Mouse (Mus musculus) stomach, embryonic 16.5 days (tissue): ENCODE measurements around the gene Gm20517. TPM values are rescaled to one million over a fixed set of nuclear protein-coding genes. Genes with fewer than 3 reads are reported as not detected.
"Not testable (repeated sequence)": the region's sequence is repeated elsewhere in the genome, so short reads cannot be mapped to it uniquely, and the experiment has no call there.

Experiments
- ATAC-seq: fragments of 200-750 bp; cut with Nextera tagmentation; 2 replicates; pipeline ENCODE4 v1.8.0; 2017; ENCODE audit warnings: moderate number of reproducible peaks, moderate TSS enrichment; ENCODE audit not compliant: insufficient read depth, low FRiP score
- H3K27ac ChIP-seq: fragments of 300-500 bp; sonication (generic); 2 replicates; pipeline ENCODE4 v1.5.1; 2014; ENCODE audit warnings: low read length
- H3K27me3 ChIP-seq: fragments of 300-500 bp; sonication (generic); 2 replicates; pipeline ENCODE4 v1.6.1; 2014; ENCODE audit warnings: low read length, control low read depth, mixed read lengths; ENCODE audit not compliant: control insufficient read depth, insufficient read depth
- H3K36me3 ChIP-seq: fragments of 300-500 bp; sonication (generic); 2 replicates; pipeline ENCODE4 v1.6.1; 2014; ENCODE audit warnings: low read length; ENCODE audit not compliant: control insufficient read depth, insufficient read depth
- H3K4me1 ChIP-seq: fragments of 300-500 bp; sonication (generic); 2 replicates; pipeline ENCODE4 v1.6.1; 2014; ENCODE audit warnings: low read length, control low read depth, mixed read lengths; ENCODE audit not compliant: control insufficient read depth, insufficient read depth
- H3K4me2 ChIP-seq: fragments of 300-500 bp; sonication (generic); 2 replicates; pipeline ENCODE4 v1.6.1; 2014; ENCODE audit warnings: low read depth, low read length, mixed read lengths
- H3K4me3 ChIP-seq: fragments of 300-500 bp; sonication (generic); replicated peaks from 2 replicates; pipeline ENCODE4 v1.5.1; 2014; ENCODE audit warnings: mild to moderate bottlenecking, low read length
- H3K9ac ChIP-seq: fragments of 300-500 bp; sonication (generic); 2 replicates; pipeline ENCODE4 v1.6.1; 2014; ENCODE audit warnings: low read length
- H3K9me3 ChIP-seq: fragments of 300-500 bp; sonication (generic); replicated peaks from 2 replicates; pipeline ENCODE4 v1.6.1; 2016; ENCODE audit warnings: low read length, control low read depth; ENCODE audit not compliant: control insufficient read depth
- WGBS: fragments of 180-500 bp; shearing (Covaris S2); extraction: QIAGEN DNeasy Blood & Tissue Kit; methylation state at CpG from one replicate; pipeline ENCODE4 v1.1.7; 2014; 5-methylcytosine and 5-hydroxymethylcytosine counted together
- polyA plus RNA-seq: library from polyadenylated mRNA; unstranded; fragments of >200 nt; fragmentation: Nextera tagmentation; extraction: Ambion mirVana; gene quantifications from 2 replicates; pipeline ENCODE4 v1.2.1, GENCODE M21; 2015

Gene Gm20517
- polyA plus RNA-seq, 1 experiment from 2014 or later: 0.89 TPM

GRCm38 (mm10) chr17:47617605-47618307, 6.4 kb downstream of the Gm20517 start:
- ATAC-seq: no peak
- H3K36me3 ChIP-seq: peaks cover 9% of the 10 kb centered on the region; the same call in 1 of the 2 replicates
- no peaks in the 10 kb centered on the region for H3K9me3 ChIP-seq
- H3K9ac ChIP-seq: no peak overlapping the region
- WGBS: 93% methylated on average over 9 of the region's 9 CpGs
- no peak overlapping the region for H3K4me2 ChIP-seq
- no peaks in the 10 kb centered on the region for H3K27me3 ChIP-seq
- H3K4me3 ChIP-seq: no peak overlapping the region
- H3K4me1 ChIP-seq: peaks cover 3% of the 10 kb centered on the region
- no peak overlapping the region for H3K27ac ChIP-seq

DNA sequence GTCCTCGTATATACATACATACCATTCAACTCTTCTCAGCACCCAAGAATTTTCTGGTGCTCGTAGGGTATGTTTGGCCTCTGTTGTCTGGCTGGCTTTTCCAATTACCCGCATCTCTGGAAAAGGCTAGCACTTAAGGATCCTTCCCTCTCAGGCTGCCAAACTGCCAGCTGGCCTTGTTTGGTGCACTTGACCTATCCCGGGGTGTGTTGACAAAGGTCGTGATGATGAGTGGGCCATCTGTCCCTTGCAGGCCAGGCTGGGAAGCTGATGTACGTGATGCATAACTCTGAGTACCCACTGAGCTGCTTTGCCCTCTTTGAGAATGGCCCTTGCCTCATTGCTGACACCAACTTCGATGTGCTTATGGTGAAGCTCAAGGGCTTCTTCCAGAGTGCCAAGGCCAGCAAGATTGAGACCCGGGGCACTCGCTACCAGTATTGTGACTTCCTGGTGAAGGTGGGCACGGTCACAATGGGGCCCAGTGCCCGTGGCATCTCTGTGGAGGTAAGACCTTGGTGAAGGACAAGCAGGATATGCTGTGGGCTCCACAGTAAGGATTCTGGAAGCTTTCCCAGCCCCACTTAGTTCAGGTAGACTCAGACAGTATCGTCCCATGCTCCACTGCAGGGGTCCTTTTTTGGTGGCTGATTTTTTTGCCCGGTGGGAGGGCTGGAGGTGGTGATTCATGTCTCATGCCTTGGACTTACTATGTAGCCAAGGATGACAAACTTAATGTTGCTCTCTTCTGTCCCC, 7.3 kb downstream of the Gm20517 start:
- H3K4me3 ChIP-seq: no peak overlapping the region
- H3K9me3 ChIP-seq: no peaks in the 10 kb centered on the region
- H3K27ac ChIP-seq: no peak overlapping the region
- ATAC-seq: no peak
- WGBS: 84% methylated on average over 13 of the region's 13 CpGs
- no peaks in the 10 kb centered on the region for H3K4me1 ChIP-seq
- no peak overlapping the region for H3K9ac ChIP-seq
- no peaks in the 10 kb centered on the region for H3K27me3 ChIP-seq
- peaks cover 17% of the 10 kb centered on the region for H3K36me3 ChIP-seq
- no peak overlapping the region for H3K4me2 ChIP-seq

GRCm38 (mm10) chr17:47622912-47623554, 11.6 kb downstream of the Gm20517 start:
- WGBS: 95% methylated on average over 14 of the region's 14 CpGs
- peaks cover 20% of the 10 kb centered on the region for H3K36me3 ChIP-seq

DNA sequence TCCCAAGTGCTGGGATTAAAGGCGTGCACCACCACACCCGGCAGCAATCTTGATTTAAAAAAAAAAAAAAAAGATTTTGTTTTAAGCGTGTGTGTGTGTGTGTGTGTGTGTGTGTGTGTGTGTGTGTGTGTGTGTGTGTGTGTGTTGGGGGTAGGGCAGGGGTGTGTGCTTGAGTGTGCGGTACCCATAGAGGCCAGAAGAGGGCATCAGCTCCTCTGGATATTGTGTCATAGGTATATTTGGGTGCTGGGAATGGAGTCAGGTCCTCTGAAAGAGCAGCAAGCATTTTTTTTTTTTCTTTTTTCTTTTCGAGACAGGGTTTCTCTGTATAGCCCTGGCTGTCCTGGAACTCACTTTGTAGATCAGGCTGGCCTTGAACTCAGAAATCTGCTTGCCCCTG, 13.2 kb downstream of the Gm20517 start:
- not testable (repeated sequence) for H3K27ac ChIP-seq, ATAC-seq, H3K27me3 ChIP-seq, H3K4me2 ChIP-seq, H3K4me3 ChIP-seq, H3K4me1 ChIP-seq, H3K9ac ChIP-seq, H3K9me3 ChIP-seq
- H3K36me3 ChIP-seq: peaks cover 15% of the 10 kb centered on the region
- WGBS: 100% methylated on average over 4 of the region's 5 CpGs

More at GRCm38 (mm10) chr17:47622912-47623554, 11.6 kb downstream of the Gm20517 start:
- no peak overlapping the region for H3K4me2 ChIP-seq
- H3K4me3 ChIP-seq: no peak overlapping the region
- H3K9ac ChIP-seq: no peak overlapping the region
- no peaks in the 10 kb centered on the region for H3K4me1 ChIP-seq
- no peaks in the 10 kb centered on the region for H3K9me3 ChIP-seq
- H3K27ac ChIP-seq: no peak overlapping the region
- ATAC-seq: no peak
- no peaks in the 10 kb centered on the region for H3K27me3 ChIP-seq

GRCm38 (mm10) chr17:47625088-47625487, 13.7 kb downstream of the Gm20517 start:
- ATAC-seq: no peak
- H3K27ac ChIP-seq: no peak overlapping the region
- peaks cover 15% of the 10 kb centered on the region for H3K36me3 ChIP-seq
- no peak overlapping the region for H3K9ac ChIP-seq
- H3K9me3 ChIP-seq: no peaks in the 10 kb centered on the region
- no peak overlapping the region for H3K4me3 ChIP-seq
- WGBS: 92% methylated on average over 2 of the region's 2 CpGs
- no peaks in the 10 kb centered on the region for H3K27me3 ChIP-seq
- H3K4me1 ChIP-seq: peaks cover 3% of the 10 kb centered on the region; the same call in 1 of the 2 replicates
- no peak overlapping the region for H3K4me2 ChIP-seq

DNA sequence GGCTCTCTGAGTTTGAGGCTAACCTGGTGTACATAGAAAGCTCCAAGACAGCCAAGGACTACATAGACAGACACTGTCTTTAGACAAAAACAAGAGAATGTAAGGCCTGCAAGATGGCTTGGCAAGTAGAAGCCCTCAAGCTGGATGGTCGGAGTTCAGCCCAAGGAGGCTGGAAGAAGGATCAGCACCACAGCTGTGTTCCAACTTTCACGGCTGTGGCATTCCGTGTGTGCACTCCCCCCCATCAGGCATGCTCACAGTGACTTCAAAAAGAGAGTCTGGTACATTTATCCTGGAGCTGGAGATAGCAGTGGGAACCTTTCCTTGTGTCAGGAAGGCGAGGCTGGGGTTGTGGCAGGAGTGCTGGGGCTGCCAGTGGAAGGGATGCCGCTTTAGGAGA, 14.6 kb downstream of the Gm20517 start:
- H3K27ac ChIP-seq: no peak overlapping the region
- H3K4me3 ChIP-seq: no peak overlapping the region
- no peak for ATAC-seq
- H3K36me3 ChIP-seq: peaks cover 15% of the 10 kb centered on the region
- no peak overlapping the region for H3K4me2 ChIP-seq
- no peak overlapping the region for H3K9ac ChIP-seq
- no peaks in the 10 kb centered on the region for H3K9me3 ChIP-seq
- WGBS: 84% methylated on average over 5 of the region's 5 CpGs
- H3K27me3 ChIP-seq: no peaks in the 10 kb centered on the region
- peaks cover 7% of the 10 kb centered on the region; the same call in 1 of the 2 replicates for H3K4me1 ChIP-seq

- H3K27me3 ChIP-seq: no peaks in the 10 kb centered on the region
- peak overlapping the region; percentile 97; the same call in 1 of the 2 replicates for H3K4me2 ChIP-seq
- no peaks in the 10 kb centered on the region for H3K9me3 ChIP-seq
- ATAC-seq: no peak
- WGBS: 68% methylated on average over 2 of the region's 2 CpGs
- H3K4me3 ChIP-seq: no peak overlapping the region
- H3K9ac ChIP-seq: peak overlapping the region; percentile 79
- H3K27ac ChIP-seq: 0 out of 2 replicates have a peak overlapping the region, but pooled peaks have one; percentile 94
- peaks cover 8% of the 10 kb centered on the region; the same call in 1 of the 2 replicates for H3K4me1 ChIP-seq
- peaks cover 15% of the 10 kb centered on the region for H3K36me3 ChIP-seq
These were observed 16.4 kb downstream of the Gm20517 start for GRCm38 (mm10) chr17:47627791-47628190.

DNA sequence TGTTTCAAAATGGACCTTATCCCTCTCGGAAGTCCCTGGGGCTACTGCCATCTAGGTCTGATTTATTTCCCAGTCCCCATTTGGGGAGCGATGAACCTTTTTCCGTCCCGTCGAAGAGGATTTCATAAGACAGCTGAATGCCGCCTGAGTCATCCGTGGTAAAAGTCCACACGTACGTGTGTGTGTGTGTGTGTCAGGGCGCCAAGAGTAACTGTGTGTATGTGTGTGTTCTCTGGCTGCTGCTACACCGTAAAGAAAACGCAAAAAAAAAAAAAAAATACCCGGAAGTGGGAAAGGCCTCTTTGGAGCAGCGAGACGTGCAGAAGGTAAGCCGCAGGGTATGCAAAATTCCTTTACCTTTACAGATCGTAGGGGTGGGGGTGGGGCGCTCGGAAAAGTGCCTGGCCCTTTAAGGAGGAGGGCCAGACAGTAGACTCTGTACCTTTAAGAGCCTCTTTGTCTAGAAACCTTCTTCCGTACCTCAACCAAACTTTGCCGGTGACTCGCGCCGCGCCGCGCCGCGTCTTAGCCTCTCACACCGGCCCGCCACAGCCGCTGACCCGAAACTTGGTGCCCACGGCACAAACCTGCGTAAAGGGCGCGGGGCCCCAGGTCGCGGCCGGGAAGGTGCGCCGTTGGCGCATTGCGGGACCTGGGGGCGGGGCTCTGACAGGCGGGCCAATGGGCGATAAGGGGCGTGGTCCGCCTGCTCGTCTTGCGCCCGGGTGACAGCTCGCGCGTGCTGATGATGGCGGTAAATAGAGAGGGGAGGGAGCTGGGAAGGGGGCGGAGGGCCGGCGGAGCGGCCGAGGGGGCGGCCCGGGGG, 17.7 kb downstream of the Gm20517 start:
- ATAC-seq: peak; percentile 95
- H3K9me3 ChIP-seq: no peaks in the 10 kb centered on the region
- peak overlapping the region; percentile 73 for H3K4me3 ChIP-seq
- H3K36me3 ChIP-seq: peaks cover 4% of the 10 kb centered on the region; the same call in 1 of the 2 replicates
- peaks cover 8% of the 10 kb centered on the region for H3K4me1 ChIP-seq
- no peaks in the 10 kb centered on the region for H3K27me3 ChIP-seq
- H3K9ac ChIP-seq: peak overlapping the region; percentile 79
- H3K27ac ChIP-seq: peak overlapping the region; percentile 94
- WGBS: under 1% methylated on average over 61 of the region's 63 CpGs
- peak overlapping the region; percentile 97 for H3K4me2 ChIP-seq
